Comparison of ENCODE assay signal across 17 mouse cellular contexts in the genomic region with DNA sequence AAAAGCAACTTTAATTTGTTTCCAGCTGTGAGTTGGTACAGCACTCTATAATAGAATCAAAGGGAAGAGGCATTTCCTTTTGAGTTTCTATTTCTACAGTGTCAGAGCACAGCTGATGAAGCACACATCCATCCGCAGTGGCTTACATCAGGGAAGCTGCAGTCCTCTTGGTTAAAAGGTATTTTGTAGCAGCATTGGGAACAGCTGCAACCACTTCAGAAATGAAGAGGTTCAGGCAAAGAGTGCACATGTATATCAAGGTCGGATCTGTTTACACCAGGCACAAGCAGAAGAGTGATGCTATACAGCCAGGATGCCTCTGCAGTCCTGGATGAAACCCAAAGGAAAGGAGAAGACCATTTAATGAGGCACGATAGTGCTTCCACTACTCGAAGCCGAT.
DNase-seq lines count a peak whose midpoint lies in the region; ATAC-seq lines count a peak whose summit lies in the region.
"Had no signal": no experiment of that assay in that cellular context is flagged by ENCODE, and none has a peak within 500 bp of the region (broad histone marks: within the 10 kb centered on the region; RNA-seq: fewer than 3 reads in every experiment).

No protein-coding gene starts in this region.

- H3K9ac ChIP-seq in intestine, embryonic 16.5 days (ENCODE audit: low read depth, low read length), result no peak overlapping the region
- H3K9ac ChIP-seq in intestine, embryonic 15.5 days, result no peak overlapping the region
- no peak overlapping the region for H3K9ac ChIP-seq in midbrain, embryonic 16.5 days (ENCODE audit: low read depth, low read length)
- H3K9ac ChIP-seq: hindbrain, embryonic 15.5 days; lung, embryonic 14.5 days had no signal

- H3K36me3 ChIP-seq in intestine, embryonic 16.5 days (ENCODE audit: control insufficient read depth, insufficient read depth, low read length), result no peaks in the 10 kb centered on the region
- H3K36me3 ChIP-seq in intestine, embryonic 15.5 days, result no peaks in the 10 kb centered on the region
- no peaks in the 10 kb centered on the region for H3K36me3 ChIP-seq in embryonic facial prominence, embryonic 10.5 days (replicated peaks)
- no peaks in the 10 kb centered on the region for H3K36me3 ChIP-seq in midbrain, embryonic 16.5 days (ENCODE audit: control insufficient read depth, insufficient read depth, low read length)
- H3K36me3 ChIP-seq: hindbrain, embryonic 15.5 days had no signal

- H3K9me3 ChIP-seq in intestine, embryonic 16.5 days (ENCODE audit: control insufficient read depth, low read length), result no peaks in the 10 kb centered on the region
- H3K9me3 ChIP-seq in intestine, embryonic 15.5 days, result no peaks in the 10 kb centered on the region
- no peaks in the 10 kb centered on the region for H3K9me3 ChIP-seq in embryonic facial prominence, embryonic 10.5 days
- no peaks in the 10 kb centered on the region for H3K9me3 ChIP-seq in midbrain, embryonic 16.5 days (replicated peaks; ENCODE audit: control insufficient read depth, low read length, poor library complexity, severe bottlenecking)
- H3K9me3 ChIP-seq: hindbrain, embryonic 15.5 days had no signal

- WGBS in intestine, embryonic 16.5 days, result 49% methylated on average over 5 of the region's 5 CpGs
- WGBS in intestine, embryonic 15.5 days, result 40% methylated on average over 5 of the region's 5 CpGs
- WGBS in embryonic facial prominence, embryonic 10.5 days, result 66% methylated on average over 5 of the region's 5 CpGs
- WGBS in midbrain, embryonic 16.5 days, result 65% methylated on average over 5 of the region's 5 CpGs

- H3K27me3 ChIP-seq in intestine, embryonic 16.5 days (replicated peaks; ENCODE audit: control insufficient read depth, insufficient read depth, low read length), result no peaks in the 10 kb centered on the region
- H3K27me3 ChIP-seq in intestine, embryonic 15.5 days (replicated peaks), result no peaks in the 10 kb centered on the region
- no peaks in the 10 kb centered on the region for H3K27me3 ChIP-seq in embryonic facial prominence, embryonic 10.5 days (replicated peaks; ENCODE audit: low read depth, poor library complexity, severe bottlenecking)
- no peaks in the 10 kb centered on the region for H3K27me3 ChIP-seq in midbrain, embryonic 16.5 days (ENCODE audit: control insufficient read depth, insufficient read depth, low read depth, low read length)
- H3K27me3 ChIP-seq: hindbrain, embryonic 15.5 days had no signal

- peak; percentile 27 for DNase-seq in brain, adult 2 months (ENCODE audit: low read depth, low spot score)
- peak; percentile 10 for DNase-seq in embryonic facial prominence, embryonic 10.5 days (ENCODE audit: low spot score)
- DNase-seq in thymus, postnatal 0 days (ENCODE audit: low spot score), result no peak
- DNase-seq in kidney, adult 11 months, result no peak
- DNase-seq: adrenal gland, postnatal 36 days; cerebellum, adult 9-10 months; gastrocnemius, postnatal 14 days; heart, postnatal 14 days; lung, embryonic 14.5 days; spleen, adult 18-20 months; thymus, postnatal 14 days had no signal

- no peak overlapping the region for H3K4me2 ChIP-seq in intestine, embryonic 16.5 days (ENCODE audit: low read depth, low read length)
- H3K4me2 ChIP-seq in intestine, embryonic 15.5 days (replicated peaks), result no peak overlapping the region; the same call in 1 of the 2 replicates
- H3K4me2 ChIP-seq in midbrain, embryonic 16.5 days (ENCODE audit: low read length), result no peak overlapping the region
- H3K4me2 ChIP-seq: hindbrain, embryonic 15.5 days; liver, embryonic 11.5 days; lung, embryonic 14.5 days had no signal

- no peak overlapping the region for H3K4me3 ChIP-seq in intestine, embryonic 16.5 days (ENCODE audit: low read length)
- H3K4me3 ChIP-seq in intestine, embryonic 15.5 days (replicated peaks), result no peak overlapping the region
- H3K4me3 ChIP-seq in embryonic facial prominence, embryonic 10.5 days, result no peak overlapping the region
- H3K4me3 ChIP-seq in midbrain, embryonic 16.5 days (ENCODE audit: low read depth, low read length), result no peak overlapping the region
- H3K4me3 ChIP-seq: hindbrain, embryonic 15.5 days had no signal

- no peaks in the 10 kb centered on the region for H3K4me1 ChIP-seq in intestine, embryonic 16.5 days (ENCODE audit: control insufficient read depth, insufficient read depth, low read length)
- no peaks in the 10 kb centered on the region for H3K4me1 ChIP-seq in intestine, embryonic 15.5 days (replicated peaks)
- H3K4me1 ChIP-seq in embryonic facial prominence, embryonic 10.5 days, result peaks cover 10% of the 10 kb centered on the region; the same call in 1 of the 2 replicates
- H3K4me1 ChIP-seq in midbrain, embryonic 16.5 days (ENCODE audit: control insufficient read depth, insufficient read depth, low read length), result 0 out of 2 replicates have a peak, but pooled peaks cover 2% of the 10 kb centered on the region
- H3K4me1 ChIP-seq: hindbrain, embryonic 15.5 days had no signal

- 0 out of 2 replicates have a peak overlapping the region, but pooled peaks have one; percentile 5 for H3K27ac ChIP-seq in intestine, embryonic 16.5 days (ENCODE audit: low read length)
- H3K27ac ChIP-seq in intestine, embryonic 15.5 days, result no peak overlapping the region
- no peak overlapping the region for H3K27ac ChIP-seq in embryonic facial prominence, embryonic 10.5 days (replicated peaks)
- H3K27ac ChIP-seq in midbrain, embryonic 16.5 days (ENCODE audit: low read length), result no peak overlapping the region
- H3K27ac ChIP-seq: hindbrain, embryonic 15.5 days; macrophage had no signal

- peak; percentile 44 for ATAC-seq in intestine, embryonic 16.5 days
- no peak for ATAC-seq in intestine, embryonic 15.5 days
- ATAC-seq in midbrain, embryonic 16.5 days, result peak; percentile 72

Comparison
In these comparisons a context has a peak if more than half of its experiments do, and no peak if none do; other contexts are left out.
1. DNase-seq: peak in brain, adult 2 months (single experiment) and embryonic facial prominence, embryonic 10.5 days (single experiment); none in thymus, postnatal 0 days (single experiment) and kidney, adult 11 months (single experiment).